Mouse (Mus musculus): ENCODE results near the gene Gp5.

Gp5 gene

DNA sequence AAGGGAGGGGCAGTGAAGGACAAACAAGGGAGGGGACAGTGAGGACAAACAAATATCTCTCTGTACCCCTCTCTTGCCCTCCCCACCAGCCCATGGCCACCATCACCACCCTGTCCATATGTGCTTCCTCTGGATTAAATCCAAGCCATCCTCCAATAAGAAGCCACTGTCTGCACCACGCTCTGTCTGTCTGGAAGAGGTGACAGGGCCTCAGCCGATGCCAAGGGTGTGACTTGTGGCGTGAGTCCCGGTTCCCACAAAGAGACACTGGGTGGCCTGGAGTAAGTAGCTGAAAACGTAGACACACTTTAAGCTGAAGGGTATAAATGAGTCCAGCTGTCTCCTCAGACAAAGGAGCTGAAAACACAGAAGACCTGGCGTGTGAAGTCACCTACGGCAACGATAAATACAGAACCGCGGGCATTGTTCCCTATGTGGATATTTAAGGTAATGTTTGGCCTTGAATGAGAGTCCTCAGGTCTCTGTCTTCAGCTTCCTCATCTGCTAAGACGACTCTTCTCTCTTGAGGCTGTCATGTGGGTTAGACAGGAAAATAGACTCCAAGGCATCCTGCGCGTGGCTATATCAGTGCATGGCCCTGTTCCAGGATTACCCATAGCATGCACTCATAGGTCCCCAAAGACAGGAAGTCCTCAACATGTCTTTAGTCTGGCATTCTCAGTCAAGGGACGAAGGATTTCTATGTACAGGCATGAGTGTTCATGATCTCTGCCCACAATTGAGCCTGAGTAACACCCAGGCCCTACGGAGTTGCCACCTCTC, 34.8 kb downstream of the Gp5 start:
- DNase-seq: no peak

DNA sequence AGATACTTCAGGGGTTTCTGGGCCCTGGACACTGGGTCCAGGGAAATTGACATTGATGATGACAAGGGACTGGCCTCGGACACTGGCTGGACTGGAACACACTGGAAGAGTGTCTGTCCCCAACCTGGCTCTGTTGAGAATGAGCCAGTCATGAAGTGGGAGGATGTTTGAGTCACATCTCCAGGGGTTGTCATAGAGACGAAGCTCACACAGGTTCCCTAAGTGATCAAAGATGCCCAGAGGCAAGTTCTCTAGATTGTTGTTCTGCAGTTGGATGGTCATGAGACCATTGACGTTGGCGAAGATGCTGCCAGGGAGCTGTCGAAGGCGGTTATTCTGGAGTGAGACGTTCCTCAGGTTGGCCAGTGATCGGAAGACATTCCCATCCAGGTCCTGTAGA, 37.5 kb downstream of the Gp5 start:
- DNase-seq: no peak

DNA sequence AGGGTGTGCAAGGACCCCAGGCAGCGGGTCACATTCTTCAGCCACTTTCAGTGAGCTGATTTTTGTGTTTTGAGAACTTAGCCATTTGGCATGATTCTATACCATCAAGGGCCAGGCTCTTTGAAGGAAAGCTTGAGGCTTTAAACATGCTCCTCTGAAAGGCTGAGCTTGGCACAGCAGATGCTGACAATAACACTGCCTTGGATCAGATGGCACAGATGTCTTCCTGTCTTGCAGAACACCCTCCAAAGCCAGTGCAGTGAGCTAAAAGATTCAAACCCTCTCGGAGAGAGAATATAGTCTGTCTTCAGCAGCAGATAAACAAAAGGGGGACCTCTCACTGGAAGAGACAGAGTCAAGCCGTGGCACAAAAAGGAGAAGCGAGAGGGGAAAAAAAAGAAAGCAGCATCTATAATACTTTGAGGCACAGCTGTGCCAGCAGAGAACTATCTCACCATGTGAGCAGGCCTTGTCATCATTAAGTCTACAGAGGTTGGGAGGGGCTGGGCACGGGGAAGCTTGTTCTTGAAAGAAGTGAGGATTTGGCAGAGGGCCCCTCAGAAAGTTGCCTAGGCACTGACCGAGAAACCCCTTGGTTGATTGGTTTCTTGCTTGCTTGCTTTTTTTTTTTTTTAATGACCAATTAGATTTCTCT, 38.5 kb downstream of the Gp5 start:
- DNase-seq: no peak

DNA sequence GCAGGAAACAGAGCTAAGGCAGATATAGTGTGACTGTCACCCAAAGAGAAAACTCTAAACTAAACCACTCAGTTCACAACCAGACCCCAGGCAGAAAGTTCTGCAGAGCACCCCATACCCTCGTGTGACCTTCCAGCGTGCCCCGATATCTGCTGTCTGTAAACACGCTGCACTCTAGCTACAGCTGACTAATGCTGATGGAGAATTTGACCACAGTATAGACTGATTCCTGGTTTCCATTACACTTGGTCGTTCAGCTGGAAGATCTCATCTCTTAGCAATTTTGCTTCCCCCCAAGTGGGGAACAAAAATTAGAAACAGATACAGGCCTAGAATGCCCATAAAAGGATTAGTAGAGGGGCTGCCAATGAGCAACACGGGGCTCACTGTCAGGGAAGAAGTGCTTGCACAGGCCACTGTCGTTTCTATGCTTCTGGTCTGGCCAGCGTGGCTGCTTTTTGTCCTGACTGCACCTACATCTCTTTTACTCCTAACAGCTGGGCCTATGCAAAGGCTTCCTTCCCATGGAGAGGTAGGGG, 39.3 kb downstream of the Gp5 start:
- DNase-seq: no peak

DNA sequence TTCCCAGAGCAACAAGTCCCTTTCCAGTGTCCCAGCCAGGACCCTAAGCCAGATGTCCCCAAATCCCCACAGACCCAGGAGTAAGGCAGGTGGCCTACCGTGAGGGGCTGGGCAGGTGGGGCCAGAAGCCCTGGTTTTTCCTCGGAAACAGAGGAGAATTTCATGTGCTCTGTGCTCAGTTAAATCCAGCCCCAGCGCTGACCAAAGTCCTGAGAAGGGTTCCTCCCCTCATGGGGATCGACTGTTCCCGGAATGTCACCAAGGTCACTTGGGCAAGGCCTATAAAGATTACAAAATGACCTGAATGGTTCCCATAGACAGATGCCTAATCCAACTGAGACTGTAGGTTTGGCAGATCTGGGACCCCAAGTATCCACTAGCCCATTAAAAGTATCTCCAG, 43.2 kb downstream of the Gp5 start, which contains the start of gene Cpn2:
TSS of gene Cpn2 (minus strand) at position 141 of the 400 bp plus-strand sequence.
- no peak for DNase-seq

DNA sequence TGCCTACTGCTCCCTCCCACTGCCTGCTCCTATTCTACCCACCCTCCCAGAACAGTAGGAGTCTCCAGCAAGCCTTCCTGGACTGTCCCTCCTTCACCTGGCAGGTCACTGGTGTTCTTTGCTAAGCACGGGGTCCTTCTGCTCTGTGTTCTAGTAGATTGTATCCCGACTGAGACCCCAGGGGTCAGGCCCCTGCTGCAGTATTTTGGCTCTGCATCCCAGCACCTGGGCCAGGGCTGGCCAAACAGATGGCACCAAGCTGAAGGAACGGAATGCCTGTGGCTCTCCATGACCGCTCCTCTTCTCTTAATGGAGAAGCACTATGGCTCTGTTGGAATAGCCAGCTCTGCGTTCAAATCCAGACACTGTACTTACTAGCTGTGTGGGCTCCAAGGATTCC, 44.0 kb downstream of the Gp5 start:
- no peak for DNase-seq

DNA sequence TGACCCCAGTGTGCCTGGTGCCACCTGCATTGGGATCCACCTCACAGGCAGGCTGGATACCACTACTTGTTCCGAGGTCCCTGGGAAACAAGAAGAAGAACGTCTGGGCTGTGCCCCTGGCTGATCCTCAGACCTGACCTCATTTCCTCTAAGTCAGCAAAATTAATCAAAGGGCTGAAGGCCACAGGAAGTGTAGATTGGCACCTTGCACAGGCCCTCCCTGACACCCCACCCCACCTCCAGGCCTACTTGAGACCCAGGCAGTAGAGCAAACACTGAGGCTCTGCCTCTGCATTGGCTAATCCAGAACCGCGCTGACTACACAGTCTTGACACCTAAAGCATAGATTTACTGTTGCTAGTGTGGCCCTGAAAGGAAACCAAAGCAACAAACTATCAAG, 45.0 kb downstream of the Gp5 start:
- DNase-seq: no peak

DNA sequence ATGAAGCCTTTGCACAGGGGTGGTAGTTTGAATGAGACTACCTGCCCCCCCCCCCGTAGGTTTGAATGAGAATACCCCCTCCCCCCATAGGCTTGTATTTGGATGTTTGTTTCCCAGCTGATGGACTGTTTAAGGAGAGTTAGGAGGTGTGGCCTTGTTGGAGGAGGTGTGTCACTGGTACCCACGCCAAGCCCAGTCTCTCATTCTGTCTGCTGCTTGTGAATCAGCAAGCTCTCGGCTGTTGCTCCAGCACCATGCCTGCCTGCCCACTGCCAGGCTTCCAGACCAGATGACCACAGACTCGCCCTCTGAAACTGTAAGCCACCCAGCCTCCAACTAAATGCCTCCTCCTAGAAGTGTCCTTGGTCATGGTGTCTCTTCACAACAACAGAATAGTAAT, 47.4 kb downstream of the Gp5 start:
- no peak for DNase-seq

DNA sequence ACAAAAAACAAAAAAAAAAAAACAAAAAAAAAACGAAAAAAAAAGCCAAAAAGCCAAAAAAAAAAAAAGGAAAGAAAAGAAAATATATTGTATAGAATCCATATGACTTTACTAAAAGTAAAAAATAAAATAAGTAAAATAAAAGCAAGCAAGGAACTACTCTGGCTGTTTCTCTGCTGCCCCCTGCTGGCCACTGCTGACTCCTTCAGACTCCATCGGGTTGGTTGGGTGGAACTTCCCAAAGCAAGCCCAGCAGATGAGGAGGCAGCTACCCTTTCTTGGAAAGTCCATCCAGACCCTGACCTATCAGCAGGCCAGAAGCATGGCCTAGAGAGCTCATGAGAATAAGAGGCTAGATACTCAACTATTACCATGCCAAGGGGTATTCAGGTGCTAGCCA, 47.9 kb downstream of the Gp5 start:
- peak; percentile 87 for DNase-seq

DNA sequence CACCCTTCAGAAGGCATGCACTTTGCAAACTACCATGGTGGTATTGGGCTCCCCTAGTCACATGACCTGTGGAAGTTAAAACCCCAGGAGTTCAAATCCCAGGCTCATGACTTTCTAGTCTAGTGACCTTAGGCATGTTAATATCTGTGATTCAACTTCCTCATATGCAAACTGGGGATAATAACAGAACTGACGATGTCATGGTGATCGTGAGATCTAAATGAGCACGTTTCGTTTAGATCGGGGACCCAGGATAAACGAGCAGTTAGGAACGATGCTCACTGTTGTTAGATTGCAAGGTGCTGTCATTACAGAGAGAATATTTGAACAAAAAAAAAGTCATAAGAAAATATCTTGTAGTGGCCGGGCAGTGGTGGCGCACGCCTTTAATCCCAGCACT, 48.4 kb downstream of the Gp5 start:
- DNase-seq: no peak

DNA sequence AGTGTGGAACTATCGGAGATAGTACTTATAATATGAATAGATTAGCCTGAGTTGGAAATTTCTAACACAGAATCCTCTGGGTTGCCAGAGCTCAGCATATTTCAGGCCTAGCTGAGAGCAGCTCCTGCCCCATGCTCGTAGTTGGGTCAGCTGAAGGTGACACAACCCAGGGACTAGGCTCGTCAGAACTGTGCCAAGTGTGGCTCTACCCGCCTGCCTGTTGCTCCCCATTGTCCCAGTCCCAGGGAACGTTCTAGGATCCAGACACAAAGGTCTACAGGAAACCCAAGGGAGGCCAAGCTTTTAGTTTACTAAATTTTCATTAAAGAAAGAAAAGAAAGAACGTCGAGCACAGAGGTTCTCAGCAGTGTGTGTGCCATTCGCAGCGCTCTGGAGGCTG, 49.2 kb downstream of the Gp5 start:
- no peak for DNase-seq

DNA sequence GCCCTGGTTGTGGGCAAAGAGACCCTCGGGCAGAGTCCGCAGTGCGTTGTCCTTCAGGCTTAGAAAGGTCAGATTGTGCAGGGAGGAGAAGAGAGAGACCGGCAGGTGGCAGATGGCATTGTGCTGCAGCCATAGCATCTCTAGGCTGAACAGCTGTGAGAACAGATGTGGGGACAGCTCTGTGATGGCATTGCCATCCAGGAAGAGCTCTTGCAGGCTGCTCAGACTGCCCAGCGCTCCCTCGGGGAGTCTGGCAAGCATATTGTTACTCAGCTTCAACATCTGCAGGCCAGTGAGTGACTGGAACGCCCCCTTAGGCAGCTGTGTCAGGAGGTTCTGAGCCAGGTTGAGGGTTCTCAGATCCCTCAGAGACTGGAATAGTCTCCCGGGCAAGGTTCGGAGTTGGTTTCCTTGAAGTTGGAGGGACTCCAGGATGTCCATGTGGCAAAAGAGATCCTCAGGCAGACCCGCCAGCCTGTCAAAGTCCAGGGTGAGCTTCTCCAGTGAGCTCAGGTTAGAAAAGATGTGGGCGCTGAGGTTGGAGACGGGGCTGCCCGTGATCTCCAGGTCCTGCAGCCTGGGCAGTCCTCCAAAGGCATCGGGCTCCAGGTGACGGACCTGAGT, 50.5 kb downstream of the Gp5 start:
- DNase-seq: no peak

DNA sequence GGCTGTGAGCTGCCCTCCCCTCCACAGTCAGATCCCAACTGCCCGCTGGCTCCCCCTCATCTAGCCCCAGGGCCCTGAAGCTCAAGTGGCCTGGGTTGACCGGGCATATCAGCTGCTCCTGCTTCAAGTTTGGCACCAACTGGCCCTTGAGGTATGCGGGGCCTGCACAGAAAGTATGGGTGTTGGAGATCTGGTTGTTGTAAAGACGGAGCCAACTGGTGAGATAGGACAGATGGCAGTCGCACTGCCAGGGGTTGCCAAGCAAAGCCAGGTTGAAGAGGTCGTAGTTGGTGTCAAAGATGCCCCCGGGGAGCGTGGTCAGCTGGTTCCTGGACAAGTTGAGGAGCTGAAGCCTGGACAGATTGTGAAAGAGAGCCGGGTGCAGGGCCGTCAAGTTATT, 51.1 kb downstream of the Gp5 start:
- no peak for DNase-seq

DNA sequence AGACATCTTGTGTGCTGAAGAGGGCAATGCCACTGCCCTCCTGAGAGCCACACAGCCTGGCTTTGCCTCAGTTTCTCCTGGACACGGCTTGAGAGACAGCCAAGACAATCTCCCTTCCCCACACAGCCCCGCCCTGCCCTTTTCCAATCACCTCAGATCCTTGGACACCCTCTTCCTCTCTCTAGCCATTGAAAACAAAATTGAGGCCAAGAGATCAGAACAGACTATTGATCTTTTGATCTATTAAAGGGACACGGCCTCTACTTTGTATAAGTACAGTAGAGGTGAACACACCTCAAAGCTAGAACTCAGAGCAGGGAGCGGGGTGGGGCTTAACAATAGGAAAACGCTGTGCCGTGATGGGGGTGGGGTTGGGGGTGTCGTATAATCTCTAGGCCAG, 52.1 kb downstream of the Gp5 start:
- no peak for DNase-seq

DNA sequence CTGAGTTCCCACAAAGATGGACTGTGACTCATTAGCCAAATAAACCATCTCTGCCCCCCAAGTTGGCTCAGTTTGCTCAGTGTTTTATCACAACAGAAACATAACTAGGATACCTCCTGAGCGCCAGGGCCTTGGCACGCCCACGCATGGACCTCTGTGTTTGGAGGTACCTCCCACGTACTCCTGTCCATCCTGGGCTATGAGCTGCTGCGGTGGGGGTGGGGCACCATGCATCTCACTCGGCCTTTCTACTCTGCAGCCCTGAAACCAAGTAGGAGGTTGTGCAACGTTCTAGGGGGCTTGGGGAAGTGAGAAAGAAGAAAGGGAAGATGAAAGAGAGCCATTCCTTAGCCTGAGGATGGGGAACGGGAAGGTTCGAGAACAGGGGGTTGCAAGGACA, 52.9 kb downstream of the Gp5 start:
- DNase-seq: no peak
